Mouse (Mus musculus) CH12.LX (cell line): Measurements from ENCODE around the gene Capn1. TPM values are rescaled to one million over a fixed set of nuclear protein-coding genes. Genes with fewer than 3 reads are reported as not detected.

Experiments
- DNase-seq: peaks from one replicate; pipeline ENCODE4 v3.0.0-alpha.2; 2013; ENCODE audit errors: extremely low read depth
- H3K27ac ChIP-seq: 2 replicates; pipeline ENCODE4 v1.5.1; 2012; ENCODE audit warnings: low read depth, mild to moderate bottlenecking, control low read depth, moderate library complexity; ENCODE audit not compliant: insufficient read depth
- H3K27me3 ChIP-seq: replicated peaks from 2 replicates; pipeline ENCODE3; 2012; ENCODE audit warnings: inconsistent platforms
- H3K36me3 ChIP-seq, 2 experiments: replicated peaks in 1 of 2; 2 replicates each; pipeline versions ENCODE3 to v1.6.1; 2012; ENCODE audit warnings: inconsistent platforms in 1 of 2, low read length in 1 of 2, mild to moderate bottlenecking in 1 of 2, mixed read lengths in 1 of 2, moderate library complexity in 1 of 2; ENCODE audit not compliant: control insufficient read depth in 1 of 2, insufficient read depth in 1 of 2
- H3K4me1 ChIP-seq, 2 experiments: 2 replicates each; pipeline ENCODE4 v1.6.1; 2012; ENCODE audit warnings: inconsistent platforms in 1 of 2, moderate library complexity in 1 of 2; ENCODE audit not compliant: insufficient read depth in 2 of 2, control insufficient read depth in 1 of 2
- H3K4me2 ChIP-seq: 2 replicates; pipeline ENCODE4 v1.6.1; 2012; ENCODE audit warnings: low read depth, mild to moderate bottlenecking, control low read depth; ENCODE audit not compliant: poor library complexity, insufficient read depth, severe bottlenecking
- H3K4me3 ChIP-seq, 3 experiments: fragments of 150-350 bp in 1 of 3; sonication (generic) in 1 of 3; replicated peaks in 1 of 3; 2 replicates each; pipeline versions ENCODE3 to v1.5.1; 2011 to 2012; ENCODE audit warnings: low read depth in 2 of 3, low read length in 2 of 3, mild to moderate bottlenecking in 2 of 3, moderate library complexity in 2 of 3, control low read depth in 1 of 3, improper control_type of control experiment in 1 of 3, inconsistent platforms in 1 of 3, mixed read lengths in 1 of 3; ENCODE audit not compliant: poor library complexity in 1 of 3
- H3K79me2 ChIP-seq: replicated peaks from 2 replicates; pipeline ENCODE4 v1.6.1; 2012; ENCODE audit warnings: mild to moderate bottlenecking, moderate library complexity; ENCODE audit not compliant: control insufficient read depth, poor library complexity, insufficient read depth, severe bottlenecking; ENCODE audit errors: extremely low read depth
- H3K9ac ChIP-seq: 2 replicates; pipeline ENCODE4 v1.6.1; 2012; ENCODE audit warnings: low read depth, mild to moderate bottlenecking, control low read depth, moderate library complexity; ENCODE audit not compliant: insufficient read depth
- H3K9me3 ChIP-seq: replicated peaks from 2 replicates; pipeline ENCODE3; 2012; ENCODE audit warnings: low read length, inconsistent platforms, mixed read lengths
- CHD1 ChIP-seq: IDR thresholded peaks from 2 replicates; pipeline ENCODE4 v1.6.1; 2012; ENCODE audit warnings: low read depth, low read length, improper control_type of control experiment, inconsistent platforms
- CHD2 ChIP-seq: IDR thresholded peaks from 2 replicates; pipeline ENCODE4 v1.6.1; 2011; ENCODE audit warnings: low read length, improper control_type of control experiment
- CTCF ChIP-seq, 2 experiments: IDR thresholded peaks in 1 of 2; conservative IDR thresholded peaks in 1 of 2; 2 replicates each; pipeline ENCODE4 v1.5.1; 2011 to 2012; ENCODE audit warnings: low read depth in 2 of 2, low read length in 2 of 2, improper control_type of control experiment in 1 of 2, inconsistent platforms in 1 of 2, mild to moderate bottlenecking in 1 of 2, moderate library complexity in 1 of 2
- ELF1 ChIP-seq: IDR thresholded peaks from 2 replicates; pipeline ENCODE4 v1.6.1; 2014; ENCODE audit warnings: low read depth, mild to moderate bottlenecking, inconsistent platforms, low read length, improper control_type of control experiment
- ETS1 ChIP-seq: conservative IDR thresholded peaks from 2 replicates; pipeline ENCODE4 v1.6.1; 2012; ENCODE audit warnings: low read depth, mild to moderate bottlenecking, inconsistent platforms, low read length, improper control_type of control experiment, moderate library complexity
- GABPA ChIP-seq: IDR thresholded peaks from 2 replicates; pipeline ENCODE4 v1.6.1; 2012; ENCODE audit warnings: low read depth, low read length, improper control_type of control experiment, inconsistent platforms; ENCODE audit not compliant: insufficient replicate concordance
- HCFC1 ChIP-seq: IDR thresholded peaks from 2 replicates; pipeline ENCODE4 v1.6.1; 2012; ENCODE audit warnings: low read depth, mild to moderate bottlenecking, inconsistent platforms, low read length, improper control_type of control experiment
- IRF4 ChIP-seq: IDR thresholded peaks from 2 replicates; pipeline ENCODE4 v1.6.1; 2014; ENCODE audit warnings: low read depth, mild to moderate bottlenecking, inconsistent platforms, low read length, improper control_type of control experiment
- JUND ChIP-seq: conservative IDR thresholded peaks from 2 replicates; pipeline ENCODE4 v1.6.1; 2011; ENCODE audit warnings: low read depth, low read length, improper control_type of control experiment
- KAT2A ChIP-seq: IDR thresholded peaks from 2 replicates; pipeline ENCODE4 v1.6.1; 2012; ENCODE audit warnings: low read length, improper control_type of control experiment, inconsistent platforms; ENCODE audit not compliant: insufficient replicate concordance
- MAZ ChIP-seq: IDR thresholded peaks from 2 replicates; pipeline ENCODE4 v1.6.1; 2012; ENCODE audit warnings: low read depth, mild to moderate bottlenecking, inconsistent platforms, low read length, improper control_type of control experiment, moderate library complexity
- MEF2A ChIP-seq: IDR thresholded peaks from 2 replicates; pipeline ENCODE4 v1.6.1; 2014; ENCODE audit warnings: low read depth, mild to moderate bottlenecking, inconsistent platforms, low read length, improper control_type of control experiment, borderline replicate concordance
- MYC ChIP-seq: IDR thresholded peaks from 2 replicates; pipeline ENCODE4 v1.6.1; 2011; ENCODE audit warnings: low read depth, mild to moderate bottlenecking, improper control_type of control experiment, low read length
- PAX5 ChIP-seq: IDR thresholded peaks from 2 replicates; pipeline ENCODE4 v1.6.1; 2012; ENCODE audit warnings: low read length, inconsistent platforms, mixed read lengths
- POLR2A ChIP-seq: IDR thresholded peaks from 2 replicates; pipeline ENCODE4 v1.6.1; 2011; ENCODE audit warnings: low read depth, mild to moderate bottlenecking, improper control_type of control experiment, low read length
- POLR2AphosphoS2 ChIP-seq: IDR thresholded peaks from 2 replicates; pipeline ENCODE4 v1.6.1; 2011; ENCODE audit warnings: low read depth, low read length, improper control_type of control experiment
- RCOR1 ChIP-seq: conservative IDR thresholded peaks from 2 replicates; pipeline ENCODE4 v1.6.1; 2012; ENCODE audit warnings: low read depth, mild to moderate bottlenecking, inconsistent platforms, low read length, improper control_type of control experiment
- SMC3 ChIP-seq: IDR thresholded peaks from 2 replicates; pipeline ENCODE4 v1.6.1; 2011; ENCODE audit warnings: low read depth, low read length, improper control_type of control experiment
- TBP ChIP-seq: conservative IDR thresholded peaks from 2 replicates; pipeline ENCODE4 v1.6.1; 2011; ENCODE audit warnings: low read depth, low read length, improper control_type of control experiment
- TCF12 ChIP-seq: IDR thresholded peaks from 2 replicates; pipeline ENCODE4 v1.6.1; 2014; ENCODE audit warnings: low read depth, mild to moderate bottlenecking, inconsistent platforms, low read length, improper control_type of control experiment
- UBTF ChIP-seq: IDR thresholded peaks from 2 replicates; pipeline ENCODE4 v1.6.1; 2012; ENCODE audit warnings: low read depth, mild to moderate bottlenecking, inconsistent platforms, low read length, improper control_type of control experiment, moderate library complexity
- USF2 ChIP-seq: conservative IDR thresholded peaks from 2 replicates; pipeline ENCODE4 v1.6.1; 2011; ENCODE audit warnings: low read depth, low read length, improper control_type of control experiment
- ZKSCAN1 ChIP-seq: IDR thresholded peaks from 2 replicates; pipeline ENCODE4 v1.6.1; 2012; ENCODE audit warnings: low read depth, inconsistent platforms, low read length, improper control_type of control experiment, borderline replicate concordance
- dilution Hi-C: fragments of 300-500 bp; cut with MboI; formaldehyde crosslinking; loops from 2 replicates; pipeline ENCODE4 v1.14.3; 2020; ENCODE audit warnings: low sequenced_read_pairs; ENCODE audit not compliant: extremely low pct_unique_long_range_greater_than_20kb, extremely low pct_ligation_motif_present
- in situ Hi-C: fragments of 300-500 bp; cut with MboI; formaldehyde crosslinking; loops from 3 replicates; pipeline ENCODE4 v1.14.3; 2019; ENCODE audit warnings: low sequenced_read_pairs, low pct_ligation_motif_present, low pct_unique_long_range_greater_than_20kb, mixed read lengths
- polyA plus RNA-seq: library from polyadenylated mRNA; unstranded; fragments of >175 nt; gene quantifications from 2 replicates; pipeline ENCODE4 v1.2.1, GENCODE M21; 2012; ENCODE audit warnings: low read depth; ENCODE audit not compliant: insufficient read length
- total RNA-seq, 2 experiments: library from RNA; depleted of rRNA; stranded (reverse); fragments of 300-350 nt in 1 of 2; fragments of >200 nt in 1 of 2; gene quantifications; 2 replicates each; pipeline ENCODE4 v1.2.3; 2012 to 2014

Capn1 gene
- total and polyA plus RNA-seq, 3 experiments, result 20.0 to 42.9 (median 40.2) TPM

- Histone ChIP-seq H3K4me1 (peaks cover 30 to 58% of the 10 kb centered on the region in 2 experiments), H3K9me3 (no peaks in the 10 kb centered on the region), H3K27me3 (no peaks in the 10 kb centered on the region), H3K4me2 (peak overlapping the region; percentile 93), H3K27ac (peak overlapping the region; percentile 99), H3K79me2 (peaks cover 50% of the 10 kb centered on the region), H3K36me3 (peaks cover 45 to 48% of the 10 kb centered on the region in 2 experiments), H3K4me3 (peak overlapping the region; percentile 82 to 99 (median 98)), H3K9ac (peak overlapping the region; percentile 97)
- dilution Hi-C loops (no loop called here), in situ Hi-C loops (no loop called here)
- TF ChIP-seq GABPA (no peak), PAX5 (no peak), JUND (no peak), KAT2A (no peak), SMC3 (no peak), MAZ (no peak), UBTF (no peak), POLR2A (no peak), TBP (no peak), IRF4 (no peak), USF2 (no peak), CHD2 (no peak), ETS1 (no peak), ELF1 (no peak), HCFC1 (no peak), MEF2A (no peak), RCOR1 (no peak), CHD1 (no peak), CTCF (conservative IDR thresholded peaks at IDR 0.05 in 1 of 2, IDR thresholded peaks at IDR 0.05 in 1 of 2; ENCODE audit: low read depth in 2 of 2, low read length in 2 of 2) (no peak), ZKSCAN1 (no peak)
- no peak for DNase-seq
These were observed 32.1 kb upstream of the Capn1 start for GRCm38 (mm10) chr19:6047899-6048166.

GRCm38 (mm10) chr19:6047154-6047898 is 31.6 kb upstream of the Capn1 start:
- Histone ChIP-seq H3K36me3 (peaks cover 40 to 43% of the 10 kb centered on the region in 2 experiments), H3K4me3 (peak overlapping the region; percentile 82 to 99 (median 98)), H3K9ac (peak overlapping the region; percentile 97), H3K79me2 (peaks cover 48% of the 10 kb centered on the region), H3K27ac (peak overlapping the region; percentile 99), H3K9me3 (no peaks in the 10 kb centered on the region), H3K4me2 (peak overlapping the region; percentile 93), H3K4me1 (peaks cover 28 to 58% of the 10 kb centered on the region in 2 experiments), H3K27me3 (no peaks in the 10 kb centered on the region)
- DNase-seq, result no peak
- dilution Hi-C loops (no loop called here), in situ Hi-C loops (no loop called here)
- peak; percentile 42; the same call in 1 of the 2 replicates for TF ChIP-seq UBTF
- TF ChIP-seq TCF12, result no peak
- 0 out of 2 replicates have a peak, but pooled peaks have one; percentile 2 for TF ChIP-seq POLR2AphosphoS2
- TF ChIP-seq MAZ, result peak; percentile 5; the same call in 1 of the 2 replicates
- TF ChIP-seq MYC, result no peak
- TF ChIP-seq HCFC1, result no peak
- TF ChIP-seq POLR2A, result no peak
